Mouse (Mus musculus) activated CD4-positive, CD25-positive, alpha-beta regulatory T cell (primary cell): Measurements from ENCODE around the gene Efcab2. TPM values are rescaled to one million over a fixed set of nuclear protein-coding genes. Genes with fewer than 3 reads are reported as not detected.

Experiments used
- polyA plus RNA-seq, 2 experiments: library from polyadenylated mRNA; unstranded; fragments of 100-300 nt; shearing (Covaris generic); gene quantifications; one replicate each; pipeline ENCODE4 v1.2.1; 2017

The Efcab2 gene
- polyA plus RNA-seq = 1 to 10 TPM; 3.3 to 6.0 TPM

GRCm38 (mm10) chr1:178405951-178406711 lies at the start of gene Efcab2:
TSS of gene Efcab2 (plus strand) at chr1:178406085.

GRCm38 (mm10) chr1:178528431-178529351 lies 122.8 kb downstream of the Efcab2 start, which contains the start of gene Kif26b:
TSS of gene Kif26b (plus strand) at chr1:178529125.

Other genes with a start within 250 kb of the Efcab2 start
- 10 to 100 TPM; 35.9 to 37.3 TPM for gene Desi2, start 218.7 kb upstream of the Efcab2 start, polyA plus RNA-seq
- 100 to 1,000 TPM; 149 to 191 TPM for gene Cox20, start 87.0 kb upstream of the Efcab2 start, polyA plus RNA-seq
- gene Hnrnpu, start 68.3 kb upstream of the Efcab2 start, polyA plus RNA-seq = 100 to 1,000 TPM; 764 to 871 TPM
- gene Kif26b, start 123.0 kb downstream of the Efcab2 start, polyA plus RNA-seq = under 1 TPM in 1 of 2 experiments, not detected in 1; 0.21 TPM